Mouse (Mus musculus) neural tube, embryonic 11.5 days (tissue): ENCODE results near the gene Coa7. TPM values are rescaled to one million over a fixed set of nuclear protein-coding genes. Genes with fewer than 3 reads are reported as not detected.

Experiments
- ATAC-seq: fragments of 200-750 bp; cut with Nextera tagmentation; 2 replicates; pipeline ENCODE4 v1.8.0; 2017; ENCODE audit warnings: moderate number of reproducible peaks, mild to moderate bottlenecking, moderate TSS enrichment, moderate library complexity; ENCODE audit not compliant: insufficient read depth, low FRiP score, low TSS enrichment
- DNase-seq: peaks from one replicate; pipeline ENCODE4 v3.0.0-alpha.2; 2015; ENCODE audit warnings: low spot score
- H3K27ac ChIP-seq: fragments of 300-500 bp; sonication (generic); 2 replicates; pipeline ENCODE4 v1.5.1; 2014; ENCODE audit warnings: low read depth, mild to moderate bottlenecking, low read length
- H3K27me3 ChIP-seq: fragments of 300-500 bp; sonication (generic); 2 replicates; pipeline ENCODE4 v1.6.1; 2014; ENCODE audit warnings: mild to moderate bottlenecking, low read length, mixed read lengths; ENCODE audit not compliant: control insufficient read depth, insufficient read depth
- H3K36me3 ChIP-seq: fragments of 300-500 bp; sonication (generic); 2 replicates; pipeline ENCODE4 v1.6.1; 2014; ENCODE audit warnings: mild to moderate bottlenecking, low read length, moderate library complexity, mixed read lengths; ENCODE audit not compliant: control insufficient read depth, insufficient read depth
- H3K4me1 ChIP-seq: fragments of 300-500 bp; sonication (generic); 2 replicates; pipeline ENCODE4 v1.6.1; 2014; ENCODE audit warnings: low read length, mixed read lengths; ENCODE audit not compliant: control insufficient read depth, insufficient read depth
- H3K4me2 ChIP-seq: fragments of 300-500 bp; sonication (generic); 2 replicates; pipeline ENCODE4 v1.6.1; 2014; ENCODE audit warnings: low read depth, mild to moderate bottlenecking, moderate library complexity
- H3K4me3 ChIP-seq: fragments of 300-500 bp; sonication (generic); 2 replicates; pipeline ENCODE4 v1.5.1; 2014; ENCODE audit warnings: low read depth, low read length
- H3K9ac ChIP-seq: fragments of 300-500 bp; sonication (generic); 2 replicates; pipeline ENCODE4 v1.6.1; 2014; ENCODE audit warnings: mild to moderate bottlenecking, low read length
- H3K9me3 ChIP-seq: fragments of 300-500 bp; sonication (generic); 2 replicates; pipeline ENCODE4 v1.6.1; 2016; ENCODE audit warnings: low read length; ENCODE audit not compliant: control insufficient read depth
- WGBS: fragments of 180-500 bp; shearing (Covaris S2); extraction: QIAGEN DNeasy Blood & Tissue Kit; methylation state at CpG from one replicate; pipeline ENCODE4 v1.1.7; 2014; 5-methylcytosine and 5-hydroxymethylcytosine counted together
- polyA plus RNA-seq: library from polyadenylated mRNA; unstranded; fragments of >200 nt; fragmentation: Nextera tagmentation; extraction: Ambion mirVana; gene quantifications from 2 replicates; pipeline ENCODE4 v1.2.1, GENCODE M21; 2014

The Coa7 gene
- polyA plus RNA-seq, 1 experiment from 2014 or later, result 55.3 TPM

GRCm38 (mm10) chr4:108363355-108364110 lies 35.6 kb downstream of the Coa7 start:
- H3K4me3 ChIP-seq, result no peak overlapping the region
- H3K9ac ChIP-seq, result peak overlapping the region; percentile 12; the same call in 1 of the 2 replicates
- peak overlapping the region; percentile 85 for H3K27ac ChIP-seq
- 7% methylated on average over 7 of the region's 7 CpGs for WGBS
- peaks cover 36% of the 10 kb centered on the region for H3K4me1 ChIP-seq
- H3K27me3 ChIP-seq, result no peaks in the 10 kb centered on the region
- H3K4me2 ChIP-seq, result peak overlapping the region; percentile 23; the same call in 1 of the 2 replicates
- no peaks in the 10 kb centered on the region for H3K36me3 ChIP-seq
- DNase-seq (peak; percentile 43), ATAC-seq (peak; percentile 8; the same call in 1 of the 2 replicates)
- no peaks in the 10 kb centered on the region for H3K9me3 ChIP-seq

- Histone ChIP-seq H3K4me3 (no peak overlapping the region), H3K4me2 (no peak overlapping the region), H3K27ac (peak overlapping the region; percentile 85), H3K4me1 (peaks cover 34% of the 10 kb centered on the region), H3K27me3 (no peaks in the 10 kb centered on the region), H3K9ac (no peak overlapping the region; the same call in 1 of the 2 replicates), H3K9me3 (no peaks in the 10 kb centered on the region), H3K36me3 (no peaks in the 10 kb centered on the region)
- ATAC-seq, result no peak
- WGBS, result 17% methylated on average over 5 of the region's 5 CpGs
- DNase-seq, result no peak
Observed at GRCm38 (mm10) chr4:108364111-108364476, 36.2 kb downstream of the Coa7 start.

DNA sequence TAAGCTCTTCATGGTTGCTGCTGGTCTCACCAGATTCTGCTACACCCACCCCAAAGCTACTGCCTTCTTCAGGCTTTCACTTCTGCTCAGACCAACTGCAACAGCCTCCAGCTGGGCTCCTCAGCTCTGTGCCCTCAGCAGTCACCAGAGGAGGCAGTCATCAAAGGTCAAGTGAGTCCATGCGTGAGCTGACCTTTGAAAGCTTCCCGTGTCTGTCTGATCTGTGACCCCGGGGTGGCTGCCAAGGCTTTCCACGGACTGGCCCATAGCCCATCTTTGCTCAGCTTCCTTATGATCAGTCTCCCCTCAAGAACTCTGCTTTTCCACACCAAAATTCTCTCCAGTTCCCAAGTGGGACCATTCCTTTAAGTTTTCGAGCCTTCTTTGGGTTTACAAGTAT lies 41.3 kb downstream of the Coa7 start:
- no peak overlapping the region for H3K27ac ChIP-seq
- ATAC-seq, result no peak
- H3K4me3 ChIP-seq, result no peak overlapping the region
- WGBS, result 23% methylated on average over 5 of the region's 5 CpGs
- H3K36me3 ChIP-seq, result no peaks in the 10 kb centered on the region
- no peak overlapping the region for H3K4me2 ChIP-seq
- H3K9me3 ChIP-seq, result no peaks in the 10 kb centered on the region
- no peaks in the 10 kb centered on the region for H3K27me3 ChIP-seq
- no peak for DNase-seq
- no peak overlapping the region for H3K9ac ChIP-seq
- peaks cover under 1% of the 10 kb centered on the region for H3K4me1 ChIP-seq

GRCm38 (mm10) chr4:108370409-108370808 lies 42.5 kb downstream of the Coa7 start:
- no peak for DNase-seq

DNA sequence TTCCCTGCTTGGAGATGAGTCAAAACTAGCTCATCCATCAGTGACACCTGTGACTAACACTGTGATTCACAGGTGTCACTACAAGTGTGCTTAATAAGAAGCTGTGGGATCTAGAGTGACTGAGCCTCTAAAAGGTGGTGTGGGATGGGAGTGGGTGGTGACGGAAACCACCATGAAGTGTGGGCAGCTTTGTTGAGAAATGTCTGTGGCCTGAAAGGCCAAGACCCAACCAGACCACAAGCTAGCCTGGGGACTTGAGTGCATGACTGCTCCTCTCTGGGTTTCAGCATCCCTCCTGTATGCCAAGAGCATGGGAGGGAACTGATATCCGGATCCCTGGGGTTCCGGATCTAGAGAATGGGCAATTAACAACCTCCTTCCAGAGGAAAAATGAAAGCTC lies 43.5 kb downstream of the Coa7 start:
- H3K4me3 ChIP-seq, result no peak overlapping the region
- no peaks in the 10 kb centered on the region for H3K36me3 ChIP-seq
- no peaks in the 10 kb centered on the region for H3K27me3 ChIP-seq
- DNase-seq (no peak), ATAC-seq (no peak)
- 87% methylated on average over 3 of the region's 3 CpGs for WGBS
- no peaks in the 10 kb centered on the region for H3K9me3 ChIP-seq
- no peak overlapping the region for H3K4me2 ChIP-seq
- H3K9ac ChIP-seq, result no peak overlapping the region
- H3K27ac ChIP-seq, result no peak overlapping the region
- H3K4me1 ChIP-seq, result no peaks in the 10 kb centered on the region

More at GRCm38 (mm10) chr4:108370409-108370808, 42.5 kb downstream of the Coa7 start:
- no peak for ATAC-seq
- H3K4me2 ChIP-seq, result no peak overlapping the region
- no peaks in the 10 kb centered on the region for H3K27me3 ChIP-seq
- no peaks in the 10 kb centered on the region for H3K4me1 ChIP-seq
- 64% methylated on average over 4 of the region's 4 CpGs for WGBS
- no peaks in the 10 kb centered on the region for H3K36me3 ChIP-seq
- no peaks in the 10 kb centered on the region for H3K9me3 ChIP-seq
- H3K9ac ChIP-seq, result no peak overlapping the region
- H3K27ac ChIP-seq, result no peak overlapping the region
- no peak overlapping the region for H3K4me3 ChIP-seq

GRCm38 (mm10) chr4:108372166-108372565 lies 44.2 kb downstream of the Coa7 start:
- DNase-seq (no peak), ATAC-seq (no peak)
- no peaks in the 10 kb centered on the region for H3K27me3 ChIP-seq
- no peak overlapping the region for H3K4me3 ChIP-seq
- WGBS, result 83% methylated on average over 3 of the region's 3 CpGs
- no peaks in the 10 kb centered on the region for H3K9me3 ChIP-seq
- no peaks in the 10 kb centered on the region for H3K36me3 ChIP-seq
- no peak overlapping the region for H3K9ac ChIP-seq
- no peak overlapping the region for H3K27ac ChIP-seq
- H3K4me1 ChIP-seq, result no peaks in the 10 kb centered on the region
- H3K4me2 ChIP-seq, result no peak overlapping the region

DNA sequence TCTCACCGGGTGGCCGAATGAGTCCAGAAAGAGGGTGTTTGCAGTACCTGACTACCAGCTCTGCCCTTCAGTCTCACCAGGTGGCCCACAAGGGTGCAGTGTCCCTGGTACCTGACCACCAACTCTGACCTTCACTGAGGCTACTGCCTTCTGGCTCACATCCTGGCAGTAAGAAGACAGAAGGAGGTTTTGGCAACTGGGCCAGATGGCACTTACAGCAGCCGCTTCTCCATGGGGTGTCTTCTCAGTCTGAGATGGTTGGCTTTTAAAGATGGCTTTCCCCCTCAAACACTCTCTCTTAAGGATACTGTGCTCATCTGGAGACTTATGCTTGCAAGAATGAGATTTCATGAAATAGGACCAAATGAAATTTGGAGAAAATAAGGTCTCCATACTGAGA lies 51.5 kb downstream of the Coa7 start:
- no peak overlapping the region for H3K4me2 ChIP-seq
- H3K36me3 ChIP-seq, result no peaks in the 10 kb centered on the region
- no peak for ATAC-seq
- no peak for DNase-seq
- H3K9ac ChIP-seq, result no peak overlapping the region
- no peaks in the 10 kb centered on the region for H3K9me3 ChIP-seq
- peaks cover 17% of the 10 kb centered on the region for H3K27me3 ChIP-seq
- WGBS, result 78% methylated on average over 3 of the region's 3 CpGs
- no peak overlapping the region for H3K4me3 ChIP-seq
- H3K27ac ChIP-seq, result no peak overlapping the region
- 0 out of 2 replicates have a peak, but pooled peaks cover 5% of the 10 kb centered on the region for H3K4me1 ChIP-seq

DNA sequence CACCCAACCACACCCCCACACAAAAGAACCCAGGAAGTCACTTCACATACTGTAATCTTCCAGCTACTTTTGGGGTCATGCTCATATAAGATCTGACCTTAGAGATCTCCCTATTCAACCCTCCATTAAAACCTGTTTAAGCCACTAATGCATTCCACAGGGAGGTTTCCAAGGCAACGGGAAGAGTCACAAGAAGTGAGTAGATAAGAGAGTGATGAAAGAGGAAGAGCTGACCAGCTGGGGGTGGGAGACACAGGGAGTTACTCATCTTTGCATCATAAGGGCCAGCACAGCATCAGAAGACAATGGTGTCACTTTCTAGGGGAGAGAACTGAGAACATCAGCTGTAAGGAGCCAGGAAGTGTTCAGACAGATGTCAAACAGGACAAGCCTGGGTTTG lies 52.2 kb downstream of the Coa7 start:
- ATAC-seq (no peak), DNase-seq (no peak)
- no peak overlapping the region for H3K9ac ChIP-seq
- 19% methylated on average over 1 of the region's 1 CpGs for WGBS
- H3K4me2 ChIP-seq, result no peak overlapping the region
- no peaks in the 10 kb centered on the region for H3K9me3 ChIP-seq
- H3K4me3 ChIP-seq, result no peak overlapping the region
- H3K4me1 ChIP-seq, result 0 out of 2 replicates have a peak, but pooled peaks cover 5% of the 10 kb centered on the region
- no peaks in the 10 kb centered on the region for H3K36me3 ChIP-seq
- H3K27ac ChIP-seq, result no peak overlapping the region
- peaks cover 17% of the 10 kb centered on the region for H3K27me3 ChIP-seq

GRCm38 (mm10) chr4:108383183-108383714 lies 55.3 kb downstream of the Coa7 start, which contains the start of gene Shisal2a:
TSS of gene Shisal2a (minus strand) at chr4:108383349.
- Histone ChIP-seq H3K9ac (peak within 1 kb of the TSS; percentile 70), H3K27ac (no peak within 1 kb of the TSS), H3K4me1 (0 out of 2 replicates have a peak, but pooled peaks cover 9% of the 10 kb centered on the region), H3K36me3 (no peaks in the 10 kb centered on the region), H3K27me3 (peaks cover 17% of the 10 kb centered on the region), H3K4me3 (peak within 1 kb of the TSS; percentile 43), H3K9me3 (no peaks in the 10 kb centered on the region), H3K4me2 (peak within 1 kb of the TSS; percentile 71)
- peak; percentile 53 for DNase-seq
- no peak for ATAC-seq
- WGBS, result 2% methylated on average over 55 of the region's 55 CpGs
